Mouse (Mus musculus) common myeloid progenitor, adult 5-6 weeks (primary cell): ENCODE measurements at regions not wholly inside any gene's neighbourhood (a gene's known extent, or its start where the extent isn't known, plus 50 kb on each side); places are given as distances from the start of the nearest gene placed in this dataset.

ENCODE experiments used
- ATAC-seq: replicated peaks from 2 replicates; pipeline ENCODE4 v1.8.0; 2016; ENCODE audit warnings: low read depth, mild to moderate bottlenecking, moderate TSS enrichment, inconsistent platforms; ENCODE audit not compliant: poor library complexity, severe bottlenecking

DNA sequence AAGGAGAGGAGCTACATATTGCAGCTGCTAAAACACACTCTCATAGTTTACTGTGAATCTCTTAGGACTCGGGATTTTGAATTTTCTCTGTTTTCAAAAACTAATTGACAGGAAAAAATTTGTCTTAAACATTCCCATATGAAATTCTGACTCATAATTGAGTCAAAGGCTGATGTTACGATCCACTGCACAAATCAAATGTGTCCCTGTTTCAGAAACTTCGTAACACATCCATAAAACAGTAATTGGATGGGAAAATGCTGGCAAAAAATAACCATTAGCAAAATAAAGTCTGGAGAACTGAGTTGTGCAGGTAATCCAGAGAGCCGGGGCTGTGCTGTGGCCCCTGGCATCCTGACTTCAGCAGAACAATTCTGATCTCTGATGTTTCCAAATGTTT, 79.1 kb upstream of the 1700024P04Rik start:
- no peak for ATAC-seq

GRCm38 (mm10) chr13:99062936-99063335, 78.6 kb upstream of the 1700024P04Rik start:
- no peak for ATAC-seq

DNA sequence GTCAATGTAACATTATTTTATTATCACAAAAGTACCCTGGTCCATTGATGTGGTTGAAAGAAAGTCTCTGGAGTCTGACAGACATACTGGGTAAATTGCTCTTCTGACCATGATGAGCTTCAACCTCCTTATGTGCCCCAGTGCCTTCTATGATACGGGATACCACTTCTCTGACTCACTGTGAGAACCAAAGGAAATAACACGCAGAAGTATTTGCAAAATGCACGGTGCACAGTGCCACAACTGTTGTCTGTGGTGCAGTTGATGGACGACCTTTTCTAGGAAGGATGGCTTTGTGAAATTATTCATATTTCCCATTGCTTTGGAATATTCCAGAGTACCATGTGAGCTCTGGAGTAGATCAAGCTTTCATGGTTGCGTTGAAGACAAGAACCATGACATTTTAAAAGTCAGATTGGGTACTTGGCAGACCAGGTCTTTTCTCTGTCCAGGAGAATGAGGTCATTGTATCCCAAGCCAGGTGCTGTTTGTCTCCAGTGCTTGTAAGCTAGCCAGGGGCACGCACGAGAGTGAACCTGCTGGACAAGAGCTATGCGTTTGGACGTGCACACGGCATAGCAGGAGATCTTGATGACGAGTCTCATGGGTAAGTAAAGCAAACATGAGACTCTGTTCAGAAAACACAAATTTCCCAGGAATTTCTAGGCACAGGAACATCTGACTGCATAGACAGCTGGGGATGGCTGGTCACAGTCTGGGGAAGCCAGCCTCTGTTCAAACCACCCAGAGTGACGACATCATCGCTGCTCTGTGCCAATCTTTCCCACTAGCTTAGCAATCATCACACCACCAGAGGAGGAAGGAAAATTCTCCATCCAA, 74.0 kb upstream of the 1700024P04Rik start:
- no peak for ATAC-seq

DNA sequence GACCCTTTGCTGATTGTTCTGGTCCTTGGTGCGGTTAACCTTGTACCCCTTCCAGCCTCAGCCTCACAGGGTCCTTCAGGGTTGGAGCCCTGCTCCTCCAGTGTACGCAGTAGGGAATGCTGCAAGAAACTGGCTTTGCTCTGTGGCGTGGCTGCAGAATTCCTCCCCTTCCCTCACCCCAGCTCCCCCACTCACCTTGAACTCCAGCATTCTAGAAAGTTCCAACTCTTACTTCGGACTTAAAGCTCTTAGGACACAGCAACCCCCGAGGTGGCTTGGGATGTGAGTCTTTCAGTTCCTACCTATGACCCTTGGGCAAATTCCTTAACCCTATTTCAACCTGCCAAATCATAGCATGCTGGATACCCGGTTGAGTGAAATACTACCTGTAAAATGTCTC, 73.3 kb upstream of the 1700024P04Rik start:
- ATAC-seq: no peak

DNA sequence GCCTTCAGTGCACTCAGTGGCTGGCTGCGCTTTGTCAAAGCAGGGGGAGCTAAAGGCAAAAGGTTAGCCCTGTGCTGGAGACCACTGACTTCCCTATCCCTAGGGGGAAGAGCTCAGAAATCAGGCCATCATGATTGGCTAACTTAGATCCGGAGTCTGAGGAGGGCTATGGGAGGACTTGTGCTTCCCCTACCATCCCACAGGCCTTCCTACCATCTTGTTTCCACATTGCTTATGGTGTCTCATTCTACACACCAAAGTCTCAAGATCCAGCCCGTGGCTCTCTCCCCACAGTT, 72.9 kb upstream of the 1700024P04Rik start:
- no peak for ATAC-seq

GRCm38 (mm10) chr13:99056432-99057292, 72.3 kb upstream of the 1700024P04Rik start:
- no peak for ATAC-seq

GRCm38 (mm10) chr13:99055609-99056321, 71.4 kb upstream of the 1700024P04Rik start:
- no peak for ATAC-seq

- ATAC-seq: no peak
Observed at GRCm38 (mm10) chr13:99052076-99052475, 67.7 kb upstream of the 1700024P04Rik start.

- no peak for ATAC-seq
Observed at GRCm38 (mm10) chr13:99049699-99050098, 65.3 kb upstream of the 1700024P04Rik start.

GRCm38 (mm10) chr13:99048651-99049100, 64.3 kb upstream of the 1700024P04Rik start:
- no peak for ATAC-seq

- ATAC-seq: no peak
Observed at GRCm38 (mm10) chr13:99047219-99047618, 62.9 kb upstream of the 1700024P04Rik start.

GRCm38 (mm10) chr13:99046737-99047136, 62.4 kb upstream of the 1700024P04Rik start:
- ATAC-seq: no peak

DNA sequence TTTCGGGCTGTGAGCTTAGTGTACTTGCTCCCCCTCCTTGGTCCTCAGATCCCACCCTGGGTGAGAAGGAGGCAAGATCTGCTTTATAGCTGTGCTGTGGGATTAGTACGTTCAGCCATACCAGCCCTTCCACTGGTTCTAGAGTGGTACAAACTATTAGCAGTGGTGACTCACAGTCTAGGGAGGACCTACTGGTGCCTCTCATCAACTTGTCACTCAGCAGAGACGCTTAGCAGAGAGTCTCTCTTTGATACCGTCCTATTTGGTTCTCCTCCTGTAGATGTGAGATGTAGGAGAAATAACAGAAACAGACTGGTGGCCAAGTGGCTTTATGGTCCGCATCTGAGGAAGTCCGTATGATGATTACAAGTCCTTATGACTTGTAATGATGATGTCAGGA, 57.7 kb upstream of the 1700024P04Rik start:
- no peak for ATAC-seq

GRCm38 (mm10) chr13:99041256-99041655, 56.9 kb upstream of the 1700024P04Rik start:
- no peak for ATAC-seq

DNA sequence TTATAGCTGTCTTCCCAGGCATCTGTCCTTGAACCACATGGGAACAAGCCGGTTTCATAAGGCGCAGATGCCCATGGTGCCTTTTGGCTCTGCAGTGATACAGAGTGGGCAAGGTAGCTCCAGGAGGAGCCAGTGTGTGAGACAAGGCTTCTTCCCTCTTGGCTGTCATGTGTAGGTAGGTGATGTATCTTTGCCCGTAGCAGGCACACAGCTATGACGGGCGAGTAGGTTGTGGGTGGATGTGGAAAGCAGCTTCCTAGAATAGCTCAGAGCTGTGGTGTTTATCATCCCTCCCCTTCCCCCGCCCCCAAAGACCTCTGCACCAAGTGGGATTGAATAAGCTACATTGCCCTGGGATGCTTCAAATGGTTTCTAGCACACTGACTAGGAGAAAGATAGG, 56.5 kb upstream of the 1700024P04Rik start:
- no peak for ATAC-seq

DNA sequence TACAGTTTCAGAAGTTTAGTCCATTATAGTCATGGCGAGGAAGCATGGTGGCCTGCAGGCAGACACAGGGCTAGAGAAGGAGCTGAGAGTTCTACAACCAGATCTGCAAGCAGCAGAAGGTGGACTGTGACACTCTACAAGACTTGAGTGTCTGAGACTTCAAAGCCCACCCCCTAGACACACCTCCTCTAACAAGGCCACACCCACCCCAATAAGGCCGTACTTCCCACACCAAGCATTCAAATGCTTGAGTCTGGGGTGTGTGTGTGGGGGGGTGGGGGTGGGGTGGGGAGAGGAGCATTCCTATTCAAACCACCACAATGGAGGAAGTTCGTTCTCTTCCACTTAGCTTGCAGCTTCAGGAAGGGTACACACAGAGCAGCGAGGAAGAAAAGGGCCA, 55.8 kb upstream of the 1700024P04Rik start:
- ATAC-seq: no peak

DNA sequence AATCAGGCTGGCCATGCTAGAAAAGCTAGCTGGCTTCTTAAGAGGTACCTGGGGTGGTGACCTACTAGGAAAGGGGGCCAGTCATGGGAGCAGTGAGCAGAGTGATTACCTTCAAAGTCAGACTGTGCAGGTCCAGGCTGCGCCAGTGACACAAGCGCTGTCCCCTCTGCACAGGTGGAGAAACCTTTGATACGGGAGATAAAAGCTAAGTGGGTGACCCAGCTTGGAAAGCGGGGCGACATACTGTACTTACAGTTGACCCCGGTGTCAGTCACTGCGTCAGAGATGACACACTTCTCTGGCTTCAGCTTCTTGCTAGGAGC, 54.7 kb upstream of the 1700024P04Rik start:
- no peak for ATAC-seq

GRCm38 (mm10) chr13:99038198-99039062, 54.1 kb upstream of the 1700024P04Rik start:
- ATAC-seq: no peak

GRCm38 (mm10) chr13:99037131-99037530, 52.8 kb upstream of the 1700024P04Rik start:
- ATAC-seq: no peak
